Mouse (Mus musculus) kidney, adult 2 months (tissue): Measurements from ENCODE around the gene Pde4d. TPM values are rescaled to one million over a fixed set of nuclear protein-coding genes. Genes with fewer than 3 reads are reported as not detected.

Experiments
- DNase-seq: peaks from one replicate; pipeline ENCODE4 v3.0.0; 2021
- H3K27ac ChIP-seq: fragments of 200-500 bp; 2 replicates; pipeline ENCODE4 v1.5.1; 2012; ENCODE audit warnings: low read depth, low read length, control low read depth, inconsistent platforms; ENCODE audit not compliant: insufficient read depth
- H3K27me3 ChIP-seq: fragments of 200-500 bp; replicated peaks from 2 replicates; pipeline ENCODE4 v1.6.1; 2012; ENCODE audit warnings: mild to moderate bottlenecking, moderate library complexity, low read length, inconsistent platforms; ENCODE audit not compliant: control insufficient read depth, insufficient read depth
- H3K36me3 ChIP-seq: fragments of 200-500 bp; 2 replicates; pipeline ENCODE4 v1.6.1; 2012; ENCODE audit warnings: mild to moderate bottlenecking, moderate library complexity, low read length, inconsistent platforms; ENCODE audit not compliant: control insufficient read depth, insufficient read depth
- H3K4me1 ChIP-seq: fragments of 200-500 bp; 2 replicates; pipeline ENCODE4 v1.6.1; 2011; ENCODE audit warnings: low read length; ENCODE audit not compliant: control insufficient read depth, insufficient read depth
- H3K4me3 ChIP-seq: fragments of 200-500 bp; 2 replicates; pipeline ENCODE4 v1.5.1; 2011; ENCODE audit warnings: mild to moderate bottlenecking, low read depth, low read length, control low read depth; ENCODE audit not compliant: insufficient read depth
- CTCF ChIP-seq: fragments of 200-500 bp; conservative IDR thresholded peaks from 2 replicates; pipeline ENCODE4 v1.5.1; 2011; ENCODE audit warnings: low read depth, mild to moderate bottlenecking, control low read depth, low read length, moderate library complexity, mixed read lengths; ENCODE audit not compliant: insufficient read depth, insufficient read length
- POLR2A ChIP-seq: fragments of 200-500 bp; IDR thresholded peaks from one replicate; pipeline ENCODE4 v1.6.1; 2011; ENCODE audit warnings: low read depth, low read length, control low read depth
- WGBS: fragments of 180-500 bp; shearing (Covaris S2); methylation state at CpG from one replicate; pipeline ENCODE4 v1.1.7; 2018; 5-methylcytosine and 5-hydroxymethylcytosine counted together
- polyA plus RNA-seq: library from polyadenylated mRNA; depleted of rRNA; stranded (reverse); fragments of >200 nt; gene quantifications from 2 replicates; pipeline ENCODE4 v1.2.3, GENCODE M21; 2012

Gene Pde4d
- polyA plus RNA-seq, 1 experiment: 18.3 TPM

GRCm38 (mm10) chr13:109648311-109648710 lies 1198.6 kb downstream of the Pde4d start:
- Histone ChIP-seq H3K4me1 (peaks cover 14% of the 10 kb centered on the region), H3K27me3 (no peaks in the 10 kb centered on the region), H3K27ac (no peak overlapping the region), H3K36me3 (no peaks in the 10 kb centered on the region), H3K4me3 (no peak overlapping the region)
- no peak for TF ChIP-seq CTCF
- TF ChIP-seq POLR2A: no peak
- no peak for DNase-seq
- WGBS: 90% methylated on average over 3 of the region's 3 CpGs

GRCm38 (mm10) chr13:109651790-109652605 lies 1202.2 kb downstream of the Pde4d start:
- Histone ChIP-seq H3K4me1 (peaks cover 14% of the 10 kb centered on the region), H3K27me3 (no peaks in the 10 kb centered on the region), H3K27ac (no peak overlapping the region), H3K36me3 (no peaks in the 10 kb centered on the region), H3K4me3 (no peak overlapping the region)
- WGBS: 59% methylated on average over 10 of the region's 10 CpGs
- TF ChIP-seq CTCF: no peak
- TF ChIP-seq POLR2A: no peak
- no peak for DNase-seq

GRCm38 (mm10) chr13:109652631-109653030 lies 1202.9 kb downstream of the Pde4d start:
- DNase-seq: peak; percentile 44
- 44% methylated on average over 7 of the region's 7 CpGs for WGBS
- Histone ChIP-seq H3K4me3 (no peak overlapping the region), H3K27me3 (no peaks in the 10 kb centered on the region), H3K27ac (no peak overlapping the region), H3K36me3 (no peaks in the 10 kb centered on the region), H3K4me1 (peaks cover 14% of the 10 kb centered on the region)
- TF ChIP-seq POLR2A (no peak), CTCF (no peak)

GRCm38 (mm10) chr13:109655390-109655789 lies 1205.6 kb downstream of the Pde4d start:
- no peak for DNase-seq
- H3K4me3 ChIP-seq: no peak overlapping the region
- H3K4me1 ChIP-seq: peaks cover 17% of the 10 kb centered on the region
- H3K36me3 ChIP-seq: no peaks in the 10 kb centered on the region
- 64% methylated on average over 3 of the region's 3 CpGs for WGBS
- no peak overlapping the region for H3K27ac ChIP-seq
- H3K27me3 ChIP-seq: no peaks in the 10 kb centered on the region
- no peak for TF ChIP-seq POLR2A
- no peak for TF ChIP-seq CTCF

- no peaks in the 10 kb centered on the region for H3K27me3 ChIP-seq
- H3K27ac ChIP-seq: no peak overlapping the region
- 71% methylated on average over 6 of the region's 6 CpGs for WGBS
- peak; percentile 53 for DNase-seq
- peaks cover 8% of the 10 kb centered on the region; the same call in 1 of the 2 replicates for H3K4me1 ChIP-seq
- no peaks in the 10 kb centered on the region for H3K36me3 ChIP-seq
- TF ChIP-seq POLR2A: no peak
- TF ChIP-seq CTCF: no peak
- H3K4me3 ChIP-seq: no peak overlapping the region
These were observed 1209.4 kb downstream of the Pde4d start for GRCm38 (mm10) chr13:109659103-109659502.

GRCm38 (mm10) chr13:109661345-109661744 lies 1211.6 kb downstream of the Pde4d start:
- DNase-seq: no peak
- peaks cover 16% of the 10 kb centered on the region; the same call in 1 of the 2 replicates for H3K4me1 ChIP-seq
- 82% methylated on average over 3 of the region's 3 CpGs for WGBS
- H3K27me3 ChIP-seq: no peaks in the 10 kb centered on the region
- H3K36me3 ChIP-seq: no peaks in the 10 kb centered on the region
- TF ChIP-seq CTCF (no peak), POLR2A (no peak)
- H3K27ac ChIP-seq: no peak overlapping the region
- H3K4me3 ChIP-seq: no peak overlapping the region

- TF ChIP-seq CTCF: no peak
- no peak for TF ChIP-seq POLR2A
- DNase-seq: peak; percentile 80
- Histone ChIP-seq H3K27me3 (no peaks in the 10 kb centered on the region), H3K27ac (no peak overlapping the region), H3K36me3 (no peaks in the 10 kb centered on the region), H3K4me1 (peaks cover 16% of the 10 kb centered on the region; the same call in 1 of the 2 replicates), H3K4me3 (no peak overlapping the region)
- WGBS: 28% methylated on average over 5 of the region's 5 CpGs
These were observed 1212.4 kb downstream of the Pde4d start for GRCm38 (mm10) chr13:109662099-109662498.
